Mouse (Mus musculus) mouse trophoblast stem cell (cell line): ENCODE data around the gene Smad3.

Experiments
- in situ Hi-C, 2 experiments: fragments of 300-500 bp; cut with MseI, MboI; formaldehyde crosslinking; loops; 2 replicates in 1 of 2; 3 replicates in 1 of 2; pipeline ENCODE4 v1.15.1; 2025

Gene Smad3

GRCm38 (mm10) chr9:63664792-63665646 is 92.8 kb downstream of the Smad3 start:
- in situ Hi-C loops, result no loop called here

- in situ Hi-C loops, result no loop called here
Observed at GRCm38 (mm10) chr9:63664300-63664745, 93.5 kb downstream of the Smad3 start.

GRCm38 (mm10) chr9:63663222-63663621 is 94.6 kb downstream of the Smad3 start:
- in situ Hi-C loops, result no loop called here

- in situ Hi-C loops, result no loop called here
Observed at GRCm38 (mm10) chr9:63662759-63663158, 95.0 kb downstream of the Smad3 start.

GRCm38 (mm10) chr9:63660691-63661090 is 97.1 kb downstream of the Smad3 start:
- in situ Hi-C loops, result no loop called here

- in situ Hi-C loops, result no loop called here
Observed at GRCm38 (mm10) chr9:63660061-63660460, 97.7 kb downstream of the Smad3 start.

- in situ Hi-C loops, result no loop called here
Observed at GRCm38 (mm10) chr9:63658970-63659371, 98.8 kb downstream of the Smad3 start.

- in situ Hi-C loops, result no loop called here
Observed at GRCm38 (mm10) chr9:63658436-63658835, 99.4 kb downstream of the Smad3 start.

- in situ Hi-C loops, result no loop called here
Observed at GRCm38 (mm10) chr9:63657167-63657566, 100.6 kb downstream of the Smad3 start.

GRCm38 (mm10) chr9:63655092-63655491 is 102.7 kb downstream of the Smad3 start:
- in situ Hi-C loops, result no loop called here

GRCm38 (mm10) chr9:63654575-63654974 is 103.2 kb downstream of the Smad3 start:
- in situ Hi-C loops, result no loop called here

- in situ Hi-C loops, result no loop called here
Observed at GRCm38 (mm10) chr9:63653666-63654065, 104.1 kb downstream of the Smad3 start.

GRCm38 (mm10) chr9:63651594-63651993 is 106.2 kb downstream of the Smad3 start:
- in situ Hi-C loops, result no loop called here

GRCm38 (mm10) chr9:63650905-63651304 is 106.9 kb downstream of the Smad3 start:
- in situ Hi-C loops, result no loop called here

GRCm38 (mm10) chr9:63649841-63650545 is 107.8 kb downstream of the Smad3 start:
- in situ Hi-C loops, result loop anchor here in 1 of 2 experiments (25.0 kb wide), 1 partner anchor 187 kb away; no protein-coding TSS in a partner anchor

- in situ Hi-C loops, result loop anchor here in 1 of 2 experiments (25.0 kb wide), 1 partner anchor 189 kb away; no protein-coding TSS in a partner anchor
Observed at GRCm38 (mm10) chr9:63648520-63648918, 109.3 kb downstream of the Smad3 start.

GRCm38 (mm10) chr9:63647581-63648519 is 109.9 kb downstream of the Smad3 start:
- in situ Hi-C loops, result loop anchor here in 1 of 2 experiments (25.0 kb wide), 1 partner anchor 189 kb away; no protein-coding TSS in a partner anchor

- in situ Hi-C loops, result loop anchor here in 1 of 2 experiments (25.0 kb wide), 1 partner anchor 192 kb away; no protein-coding TSS in a partner anchor
Observed at GRCm38 (mm10) chr9:63645084-63645483, 112.7 kb downstream of the Smad3 start.

GRCm38 (mm10) chr9:63644011-63644410 is 113.8 kb downstream of the Smad3 start:
- in situ Hi-C loops, result loop anchor here in 1 of 2 experiments (25.0 kb wide), 1 partner anchor 193 kb away; no protein-coding TSS in a partner anchor

- in situ Hi-C loops, result loop anchor here in 1 of 2 experiments (25.0 kb wide), 1 partner anchor 195 kb away; no protein-coding TSS in a partner anchor
Observed at GRCm38 (mm10) chr9:63641983-63642646, 115.7 kb downstream of the Smad3 start.
